13 mouse cellular contexts compared by ENCODE assay signal in genomic region chr14:21752411-21752810, GRCm38 (mm10). TPM values are rescaled to one million over a fixed set of nuclear protein-coding genes. Genes with fewer than 3 reads are reported as not detected.
DNase-seq lines count a peak whose midpoint lies in the region; ATAC-seq and TF ChIP-seq lines count a peak whose summit lies in the region.
"Had no signal": no experiment of that assay in that cellular context is flagged by ENCODE, and none has a peak within 500 bp of the region (broad histone marks: within the 10 kb centered on the region; RNA-seq: fewer than 3 reads in every experiment).

No protein-coding gene starts in this region.

- peak overlapping the region; percentile 97; the same call in 1 of the 2 replicates for H3K9ac ChIP-seq in heart, embryonic 13.5 days
- no peak overlapping the region for H3K9ac ChIP-seq in kidney, postnatal 0 days (ENCODE audit: low read depth, low read length)
- no peak overlapping the region for H3K9ac ChIP-seq in forebrain, embryonic 15.5 days (replicated peaks)
- 0 out of 2 replicates have a peak overlapping the region, but pooled peaks have one; percentile 20 for H3K9ac ChIP-seq in midbrain, embryonic 16.5 days (ENCODE audit: low read depth, low read length)
- H3K9ac ChIP-seq: lung, embryonic 14.5 days had no signal

- peaks cover 18% of the 10 kb centered on the region for H3K4me1 ChIP-seq in heart, embryonic 13.5 days
- H3K4me1 ChIP-seq in kidney, postnatal 0 days (replicated peaks; ENCODE audit: insufficient read depth, low read length): peaks cover 13% of the 10 kb centered on the region
- H3K4me1 ChIP-seq in forebrain, embryonic 15.5 days: peaks cover 21% of the 10 kb centered on the region
- H3K4me1 ChIP-seq in midbrain, embryonic 16.5 days (ENCODE audit: control insufficient read depth, insufficient read depth, low read length): peaks cover 19% of the 10 kb centered on the region

- 88% methylated on average over 3 of the region's 3 CpGs for WGBS in heart, embryonic 13.5 days
- WGBS in kidney, postnatal 0 days: 79% methylated on average over 3 of the region's 3 CpGs
- WGBS in forebrain, embryonic 15.5 days: 87% methylated on average over 3 of the region's 3 CpGs
- WGBS in midbrain, embryonic 16.5 days: 93% methylated on average over 3 of the region's 3 CpGs

- no peak for TF ChIP-seq CTCF in kidney, postnatal 0 days (IDR thresholded peaks at IDR 0.05; ENCODE audit: low read depth)

- ATAC-seq in heart, embryonic 13.5 days (ENCODE audit: extremely low read depth, insufficient number of reproducible peaks, low FRiP score, low TSS enrichment): no peak
- ATAC-seq in kidney, postnatal 0 days (replicated peaks; ENCODE audit: low FRiP score, low read depth): no peak
- ATAC-seq in forebrain, embryonic 15.5 days (replicated peaks): no peak
- ATAC-seq in midbrain, embryonic 16.5 days: no peak

- H3K36me3 ChIP-seq in heart, embryonic 13.5 days: no peaks in the 10 kb centered on the region
- no peaks in the 10 kb centered on the region for H3K36me3 ChIP-seq in kidney, postnatal 0 days (ENCODE audit: insufficient read depth, low read length)
- no peaks in the 10 kb centered on the region for H3K36me3 ChIP-seq in forebrain, embryonic 15.5 days
- H3K36me3 ChIP-seq in midbrain, embryonic 16.5 days (ENCODE audit: control insufficient read depth, insufficient read depth, low read length): no peaks in the 10 kb centered on the region

- no peaks in the 10 kb centered on the region for H3K27me3 ChIP-seq in heart, embryonic 13.5 days (replicated peaks)
- no peaks in the 10 kb centered on the region for H3K27me3 ChIP-seq in kidney, postnatal 0 days (ENCODE audit: insufficient read depth, low read length)
- no peaks in the 10 kb centered on the region for H3K27me3 ChIP-seq in forebrain, embryonic 15.5 days
- H3K27me3 ChIP-seq in midbrain, embryonic 16.5 days (ENCODE audit: control insufficient read depth, insufficient read depth, low read depth, low read length): no peaks in the 10 kb centered on the region
- H3K27me3 ChIP-seq: megakaryocyte, embryonic 14.5 days had no signal

- peak overlapping the region; percentile 80 for H3K4me2 ChIP-seq in heart, embryonic 13.5 days
- peak overlapping the region; percentile 80; the same call in 1 of the 2 replicates for H3K4me2 ChIP-seq in kidney, postnatal 0 days (ENCODE audit: low read length)
- H3K4me2 ChIP-seq in forebrain, embryonic 15.5 days (replicated peaks): 0 out of 2 replicates have a peak overlapping the region, but pooled peaks have one; percentile 58
- H3K4me2 ChIP-seq in midbrain, embryonic 16.5 days (ENCODE audit: low read length): peak overlapping the region; percentile 70

- no peaks in the 10 kb centered on the region for H3K9me3 ChIP-seq in heart, embryonic 13.5 days
- H3K9me3 ChIP-seq in kidney, postnatal 0 days (replicated peaks; ENCODE audit: low read length): no peaks in the 10 kb centered on the region
- no peaks in the 10 kb centered on the region for H3K9me3 ChIP-seq in forebrain, embryonic 15.5 days
- H3K9me3 ChIP-seq in midbrain, embryonic 16.5 days (replicated peaks; ENCODE audit: control insufficient read depth, low read length, poor library complexity, severe bottlenecking): no peaks in the 10 kb centered on the region
- H3K9me3 ChIP-seq: megakaryocyte, embryonic 14.5 days had no signal

- no peak overlapping the region for H3K4me3 ChIP-seq in heart, embryonic 13.5 days
- H3K4me3 ChIP-seq in kidney, postnatal 0 days (replicated peaks; ENCODE audit: low read depth, low read length): no peak overlapping the region
- H3K4me3 ChIP-seq in forebrain, embryonic 15.5 days: 0 out of 2 replicates have a peak overlapping the region, but pooled peaks have one; percentile 90
- H3K4me3 ChIP-seq in midbrain, embryonic 16.5 days (ENCODE audit: low read depth, low read length): no peak overlapping the region

- DNase-seq in heart, adult 8-10 months (ENCODE audit: low spot score): no peak
- no peak for DNase-seq in kidney, postnatal 0 days (ENCODE audit: low spot score)
- no peak for DNase-seq in kidney, postnatal 14 days
- no peak for DNase-seq in cerebellum, postnatal 4 days (ENCODE audit: low spot score in 2 of 2)
- no peak for DNase-seq in spleen, adult 12 weeks (ENCODE audit: low spot score)
- DNase-seq: cerebellum, postnatal 14 days; heart, postnatal 36 days; lung, embryonic 14.5 days; right cerebral cortex, postnatal 4 days had no signal

- no peak overlapping the region for H3K27ac ChIP-seq in heart, embryonic 13.5 days (replicated peaks)
- no peak overlapping the region for H3K27ac ChIP-seq in kidney, postnatal 0 days
- no peak overlapping the region for H3K27ac ChIP-seq in forebrain, embryonic 15.5 days (replicated peaks)
- no peak overlapping the region for H3K27ac ChIP-seq in midbrain, embryonic 16.5 days (ENCODE audit: low read length)

RNA-seq across cellular contexts. Expression of gene Dusp13, which starts 1.4 kb away (rescaled TPM):
- polyA plus RNA-seq in heart, embryonic 13.5 days (2015; fragmentation: Nextera tagmentation; extraction: Ambion mirVana): not detected in 2 replicates
- total RNA-seq in heart, adult 8-10 months (2022): 1 to 10 TPM; 1.4 to 3.6 (median 2.5) TPM
- polyA plus RNA-seq in kidney, postnatal 0 days (2015; fragmentation: Nextera tagmentation; extraction: Ambion mirVana): 0.26 TPM in 1 of 2 replicates, not detected in the other
- not detected in 2 replicates for polyA plus RNA-seq in forebrain, embryonic 15.5 days (2015; fragmentation: Nextera tagmentation; extraction: Ambion mirVana)
- not detected in 2 replicates for polyA plus RNA-seq in midbrain, embryonic 16.5 days (2015; fragmentation: Nextera tagmentation; extraction: Ambion mirVana)
- polyA plus RNA-seq: lung, embryonic 14.5 days had no signal

RNA-seq across cellular contexts. Expression of gene Samd8, which starts 2.1 kb away (rescaled TPM):
- polyA plus RNA-seq in heart, embryonic 13.5 days (2015; fragmentation: Nextera tagmentation; extraction: Ambion mirVana): 8.2 and 9.2 TPM in 2 replicates
- total RNA-seq in heart, adult 8-10 months (2022): 10 to 100 TPM; 29.6 to 38.3 (median 33.6) TPM
- polyA plus RNA-seq in kidney, postnatal 0 days (2015; fragmentation: Nextera tagmentation; extraction: Ambion mirVana): 8.1 and 8.5 TPM in 2 replicates
- polyA plus RNA-seq in forebrain, embryonic 15.5 days (2015; fragmentation: Nextera tagmentation; extraction: Ambion mirVana): 24.2 and 24.6 TPM in 2 replicates
- polyA plus RNA-seq in midbrain, embryonic 16.5 days (2015; fragmentation: Nextera tagmentation; extraction: Ambion mirVana): 22.4 TPM in 2 replicates

RNA-seq across cellular contexts. Expression of gene Dupd1, which starts 38.0 kb away (rescaled TPM):
- polyA plus RNA-seq in heart, embryonic 13.5 days (2015; fragmentation: Nextera tagmentation; extraction: Ambion mirVana): 0.36 TPM in 1 of 2 replicates, not detected in the other
- total RNA-seq in heart, adult 8-10 months (2022): under 1 TPM in 2 of 4 experiments, not detected in 2; 0.37 to 0.47 TPM
- not detected in 2 replicates for polyA plus RNA-seq in kidney, postnatal 0 days (2015; fragmentation: Nextera tagmentation; extraction: Ambion mirVana)
- polyA plus RNA-seq in forebrain, embryonic 15.5 days (2015; fragmentation: Nextera tagmentation; extraction: Ambion mirVana): 0.22 TPM in 1 of 2 replicates, not detected in the other
- 0.26 and 0.31 TPM in 2 replicates for polyA plus RNA-seq in midbrain, embryonic 16.5 days (2015; fragmentation: Nextera tagmentation; extraction: Ambion mirVana)
- total RNA-seq: heart, postnatal 36 days had no signal
- polyA plus RNA-seq: lung, embryonic 14.5 days had no signal

Comparison
In these comparisons a context has a peak if more than half of its experiments do, and no peak if none do; other contexts are left out.
1. H3K9ac ChIP-seq: peak in heart, embryonic 13.5 days (single experiment) and midbrain, embryonic 16.5 days (single experiment); none in kidney, postnatal 0 days (single experiment) and forebrain, embryonic 15.5 days (single experiment).
2. Peak in every context shown above with its lines, with median percentiles within 50 percentile points of each other: H3K4me2 ChIP-seq.